Mouse (Mus musculus) liver, postnatal 0 days (tissue): Measurements from ENCODE around the gene C77080.

Source experiments
- CTCF ChIP-seq: sonication (generic); IDR thresholded peaks from 2 replicates; pipeline ENCODE4 v1.5.1; 2016; ENCODE audit warnings: antibody characterized with exemption, low read depth
- EP300 ChIP-seq: IDR thresholded peaks from 2 replicates; pipeline ENCODE4 v1.6.1; 2016; ENCODE audit warnings: antibody characterized with exemption, low read depth, mild to moderate bottlenecking

- TF ChIP-seq EP300 (no peak), CTCF (no peak)
Measured at GRCm38 (mm10) chr4:129268698-129269097, 7.5 kb upstream of the C77080 start.
